Mouse (Mus musculus): ENCODE measurements at regions not wholly inside any gene's neighbourhood (a gene's known extent, or its start where the extent isn't known, plus 50 kb on each side); places are given as distances from the start of the nearest gene placed in this dataset.

GRCm38 (mm10) chr6:49750544-49750943, 72.0 kb upstream of the Npy start:
- Histone ChIP-seq H3K36me3 (ENCODE audit: control insufficient read depth, insufficient read depth, low read length, poor library complexity, severe bottlenecking) (no peaks in the 10 kb centered on the region), H3K27me3 (ENCODE audit: control insufficient read depth, insufficient read depth, low read length, poor library complexity, severe bottlenecking) (no peaks in the 10 kb centered on the region), H3K4me1 (ENCODE audit: control insufficient read depth, insufficient read depth, low read length) (no peaks in the 10 kb centered on the region), H3K9ac (ENCODE audit: low read depth, poor library complexity, severe bottlenecking) (no peak overlapping the region), H3K9me3 (replicated peaks; ENCODE audit: control insufficient read depth, insufficient read depth, low read length, poor library complexity, severe bottlenecking) (no peaks in the 10 kb centered on the region), H3K4me3 (ENCODE audit: low read depth, low read length) (no peak overlapping the region), H3K27ac (ENCODE audit: insufficient read depth, low read length) (no peak overlapping the region)
- TF ChIP-seq POLR2A (IDR thresholded peaks at IDR 0.05; ENCODE audit: insufficient read depth, low read length) (no peak), EP300 (IDR thresholded peaks at IDR 0.05; ENCODE audit: insufficient read depth, low read depth, low read length) (no peak), CTCF (IDR thresholded peaks at IDR 0.05; ENCODE audit: low read depth, low read length) (no peak)

GRCm38 (mm10) chr6:49759614-49760013, 62.9 kb upstream of the Npy start:
- no peak overlapping the region for H3K27ac ChIP-seq (ENCODE audit: insufficient read depth, low read length)
- no peak overlapping the region for H3K4me3 ChIP-seq (ENCODE audit: low read depth, low read length)
- TF ChIP-seq EP300 (IDR thresholded peaks at IDR 0.05; ENCODE audit: insufficient read depth, low read depth, low read length) = no peak
- TF ChIP-seq POLR2A (IDR thresholded peaks at IDR 0.05; ENCODE audit: insufficient read depth, low read length) = no peak
- TF ChIP-seq CTCF (IDR thresholded peaks at IDR 0.05; ENCODE audit: low read depth, low read length) = no peak

GRCm38 (mm10) chr6:49764746-49765145, 57.8 kb upstream of the Npy start:
- TF ChIP-seq POLR2A (IDR thresholded peaks at IDR 0.05; ENCODE audit: insufficient read depth, low read length) (no peak), EP300 (IDR thresholded peaks at IDR 0.05; ENCODE audit: insufficient read depth, low read depth, low read length) (no peak), CTCF (IDR thresholded peaks at IDR 0.05; ENCODE audit: low read depth, low read length) (no peak)
- Histone ChIP-seq H3K4me1 (ENCODE audit: control insufficient read depth, insufficient read depth, low read length) (no peaks in the 10 kb centered on the region), H3K27ac (ENCODE audit: insufficient read depth, low read length) (no peak overlapping the region), H3K9ac (ENCODE audit: low read depth, poor library complexity, severe bottlenecking) (no peak overlapping the region), H3K9me3 (replicated peaks; ENCODE audit: control insufficient read depth, insufficient read depth, low read length, poor library complexity, severe bottlenecking) (no peaks in the 10 kb centered on the region), H3K4me3 (ENCODE audit: low read depth, low read length) (no peak overlapping the region), H3K36me3 (ENCODE audit: control insufficient read depth, insufficient read depth, low read length, poor library complexity, severe bottlenecking) (no peaks in the 10 kb centered on the region), H3K27me3 (ENCODE audit: control insufficient read depth, insufficient read depth, low read length, poor library complexity, severe bottlenecking) (no peaks in the 10 kb centered on the region)

More at GRCm38 (mm10) chr6:49759614-49760013, 62.9 kb upstream of the Npy start:
- no peaks in the 10 kb centered on the region for H3K4me1 ChIP-seq (ENCODE audit: control insufficient read depth, insufficient read depth, low read length)
- H3K9me3 ChIP-seq (replicated peaks; ENCODE audit: control insufficient read depth, insufficient read depth, low read length, poor library complexity, severe bottlenecking) = no peaks in the 10 kb centered on the region
- H3K9ac ChIP-seq (ENCODE audit: low read depth, poor library complexity, severe bottlenecking) = no peak overlapping the region
- no peaks in the 10 kb centered on the region for H3K36me3 ChIP-seq (ENCODE audit: control insufficient read depth, insufficient read depth, low read length, poor library complexity, severe bottlenecking)
- H3K27me3 ChIP-seq (ENCODE audit: control insufficient read depth, insufficient read depth, low read length, poor library complexity, severe bottlenecking) = no peaks in the 10 kb centered on the region

GRCm38 (mm10) chr6:49769904-49770720, 52.4 kb upstream of the Npy start:
- H3K4me1 ChIP-seq (ENCODE audit: control insufficient read depth, insufficient read depth, low read length) = no peaks in the 10 kb centered on the region
- H3K36me3 ChIP-seq (ENCODE audit: control insufficient read depth, insufficient read depth, low read length, poor library complexity, severe bottlenecking) = no peaks in the 10 kb centered on the region
- TF ChIP-seq POLR2A (IDR thresholded peaks at IDR 0.05; ENCODE audit: insufficient read depth, low read length) (no peak), EP300 (IDR thresholded peaks at IDR 0.05; ENCODE audit: insufficient read depth, low read depth, low read length) (no peak), CTCF (IDR thresholded peaks at IDR 0.05; ENCODE audit: low read depth, low read length) (no peak)
- no peaks in the 10 kb centered on the region for H3K27me3 ChIP-seq (ENCODE audit: control insufficient read depth, insufficient read depth, low read length, poor library complexity, severe bottlenecking)
- no peak overlapping the region for H3K27ac ChIP-seq (ENCODE audit: insufficient read depth, low read length)
- no peak overlapping the region for H3K9ac ChIP-seq (ENCODE audit: low read depth, poor library complexity, severe bottlenecking)
- H3K4me3 ChIP-seq (ENCODE audit: low read depth, low read length) = no peak overlapping the region
- H3K9me3 ChIP-seq (replicated peaks; ENCODE audit: control insufficient read depth, insufficient read depth, low read length, poor library complexity, severe bottlenecking) = no peaks in the 10 kb centered on the region

Measured in ES-Bruce4 (cell line).